Mouse (Mus musculus): ENCODE results near the gene Tspan10. TPM values are rescaled to one million over a fixed set of nuclear protein-coding genes. Genes with fewer than 3 reads are reported as not detected.

The Tspan10 gene
- polyA plus RNA-seq, 1 experiment, result not detected

DNA sequence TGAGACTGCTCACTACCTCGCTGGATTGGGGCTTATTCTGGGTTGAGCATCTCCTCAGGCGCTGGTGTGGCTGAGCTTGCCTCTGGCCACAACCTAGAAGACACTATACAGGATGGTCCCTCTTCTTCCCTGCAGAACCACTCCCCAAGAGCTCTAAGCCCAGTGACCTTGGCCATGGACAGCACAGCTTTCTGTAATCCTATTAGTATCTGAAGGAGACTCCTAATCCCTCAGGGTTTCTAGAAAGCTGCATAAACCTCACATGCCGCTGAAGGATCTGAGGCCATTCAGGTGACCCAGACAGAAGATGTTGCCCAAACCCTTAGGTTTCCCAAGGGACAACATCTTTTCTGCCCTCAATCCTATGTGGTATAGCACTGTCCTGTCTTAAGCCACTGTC is 9.8 kb downstream of the Tspan10 start:
- H3K4me1 ChIP-seq, result peaks cover 41% of the 10 kb centered on the region
- no peak for TF ChIP-seq GATA1 (IDR thresholded peaks at IDR 0.05; ENCODE audit: borderline replicate concordance, low read length)
- no peak for TF ChIP-seq FLI1 (IDR thresholded peaks at IDR 0.05; ENCODE audit: low read length)

GRCm38 (mm10) chr11:120453306-120453705 is 10.9 kb downstream of the Tspan10 start, which contains the start of gene Pde6g:
Pde6g (minus strand) TSS chr11:120453500.
- Histone ChIP-seq H3K9me3 (no peaks in the 10 kb centered on the region), H3K27me3 (replicated peaks) (peaks cover 8% of the 10 kb centered on the region), H3K4me3 (replicated peaks) (no peak within 1 kb of the TSS), H3K4me1 (peaks cover 40% of the 10 kb centered on the region), H3K36me3 (replicated peaks; ENCODE audit: low read length) (peaks cover 23% of the 10 kb centered on the region)
- TF ChIP-seq FLI1 (IDR thresholded peaks at IDR 0.05; ENCODE audit: low read length) (no peak), GATA1 (IDR thresholded peaks at IDR 0.05; ENCODE audit: borderline replicate concordance, low read length) (no peak)

More for the DNA sequence above, 9.8 kb downstream of the Tspan10 start:
- H3K9me3 ChIP-seq, result no peaks in the 10 kb centered on the region
- H3K36me3 ChIP-seq (replicated peaks; ENCODE audit: low read length), result peaks cover 23% of the 10 kb centered on the region
- H3K4me3 ChIP-seq (replicated peaks), result no peak overlapping the region
- H3K27me3 ChIP-seq (replicated peaks), result peaks cover 11% of the 10 kb centered on the region

GRCm38 (mm10) chr11:120454965-120455364 is 12.5 kb downstream of the Tspan10 start:
- peaks cover 8% of the 10 kb centered on the region for H3K27me3 ChIP-seq (replicated peaks)
- peaks cover 31% of the 10 kb centered on the region for H3K36me3 ChIP-seq (replicated peaks; ENCODE audit: low read length)
- H3K4me3 ChIP-seq (replicated peaks), result no peak overlapping the region
- TF ChIP-seq GATA1 (IDR thresholded peaks at IDR 0.05; ENCODE audit: borderline replicate concordance, low read length) (no peak), FLI1 (IDR thresholded peaks at IDR 0.05; ENCODE audit: low read length) (no peak)
- H3K9me3 ChIP-seq, result no peaks in the 10 kb centered on the region
- peaks cover 52% of the 10 kb centered on the region for H3K4me1 ChIP-seq

- Histone ChIP-seq H3K27me3 (replicated peaks) (peaks cover 5% of the 10 kb centered on the region), H3K9me3 (no peaks in the 10 kb centered on the region), H3K4me1 (peaks cover 54% of the 10 kb centered on the region), H3K4me3 (replicated peaks) (no peak overlapping the region), H3K36me3 (replicated peaks; ENCODE audit: low read length) (peaks cover 34% of the 10 kb centered on the region)
- no peak for TF ChIP-seq FLI1 (IDR thresholded peaks at IDR 0.05; ENCODE audit: low read length)
- no peak for TF ChIP-seq GATA1 (IDR thresholded peaks at IDR 0.05; ENCODE audit: borderline replicate concordance, low read length)
These were observed 13.0 kb downstream of the Tspan10 start for GRCm38 (mm10) chr11:120455413-120455812.

GRCm38 (mm10) chr11:120457370-120457769 is 14.9 kb downstream of the Tspan10 start:
- no peaks in the 10 kb centered on the region for H3K9me3 ChIP-seq
- peak overlapping the region; percentile 94 for H3K4me3 ChIP-seq (replicated peaks)
- peaks cover 58% of the 10 kb centered on the region for H3K4me1 ChIP-seq
- no peaks in the 10 kb centered on the region for H3K27me3 ChIP-seq (replicated peaks)
- peaks cover 53% of the 10 kb centered on the region for H3K36me3 ChIP-seq (replicated peaks; ENCODE audit: low read length)
- no peak for TF ChIP-seq FLI1 (IDR thresholded peaks at IDR 0.05; ENCODE audit: low read length)
- TF ChIP-seq GATA1 (IDR thresholded peaks at IDR 0.05; ENCODE audit: borderline replicate concordance, low read length), result no peak

DNA sequence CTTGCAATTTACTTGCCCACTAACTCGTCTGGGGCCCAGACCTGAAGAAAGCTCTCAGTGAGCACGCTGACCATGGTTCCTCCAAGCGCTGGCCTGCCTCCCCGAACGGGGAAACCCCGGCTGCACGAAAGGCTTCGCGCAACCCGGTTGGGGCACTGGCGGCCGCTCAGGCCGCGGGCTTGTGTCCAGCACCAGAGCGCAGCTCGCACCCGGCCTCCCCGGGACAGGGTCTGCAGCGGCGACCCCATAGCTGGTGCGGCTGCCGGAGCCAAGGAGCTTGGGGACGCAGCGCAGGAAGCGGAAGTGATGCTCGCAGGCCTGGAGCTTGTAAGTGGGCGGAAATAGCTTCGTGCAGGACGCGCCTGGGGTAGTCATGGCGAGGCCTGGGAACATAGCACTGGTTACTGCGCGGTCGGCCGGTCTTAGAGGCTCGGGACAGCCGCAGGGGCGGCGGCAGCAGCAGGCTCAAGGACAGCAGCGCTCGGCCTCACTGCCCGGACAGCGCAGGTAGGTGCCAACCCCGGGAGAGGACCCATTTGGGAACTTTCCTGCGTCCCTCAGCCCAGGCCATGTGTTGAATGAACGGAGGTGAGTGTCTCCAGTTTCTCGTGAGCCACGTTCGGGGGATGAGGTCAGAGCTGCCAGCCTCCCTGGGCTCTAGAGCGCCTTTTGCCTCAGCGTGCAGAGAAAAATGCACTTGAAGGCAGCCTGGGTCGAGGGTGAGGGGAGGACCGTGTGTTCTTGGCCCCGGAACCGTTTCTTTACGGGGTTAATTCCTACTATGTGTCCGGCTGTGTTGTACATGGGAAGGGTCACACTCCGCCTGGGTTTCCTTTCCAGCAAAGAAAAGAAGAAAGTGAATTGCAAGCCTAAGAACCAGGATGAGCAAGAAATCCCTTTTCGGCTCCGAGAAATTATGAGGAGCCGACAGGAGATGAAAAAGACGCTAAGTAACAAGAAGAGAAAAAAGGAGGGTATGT is 15.6 kb downstream of the Tspan10 start, which contains the start of the genes Oxld1 and Ccdc137:
Gene Oxld1 (minus strand): TSS at position 297 of the 980 bp plus-strand sequence.
Gene Ccdc137 (plus strand): TSS at position 344 of the 980 bp plus-strand sequence.
- H3K36me3 ChIP-seq (replicated peaks; ENCODE audit: low read length), result peaks cover 58% of the 10 kb centered on the region
- H3K27me3 ChIP-seq (replicated peaks), result no peaks in the 10 kb centered on the region
- no peaks in the 10 kb centered on the region for H3K9me3 ChIP-seq
- H3K4me3 ChIP-seq (replicated peaks), result peak within 1 kb of the TSS; percentile 94
- TF ChIP-seq FLI1 (IDR thresholded peaks at IDR 0.05; ENCODE audit: low read length) (no peak; the same call in 1 of the 2 replicates), GATA1 (IDR thresholded peaks at IDR 0.05; ENCODE audit: borderline replicate concordance, low read length) (no peak)
- H3K4me1 ChIP-seq, result peaks cover 55% of the 10 kb centered on the region

DNA sequence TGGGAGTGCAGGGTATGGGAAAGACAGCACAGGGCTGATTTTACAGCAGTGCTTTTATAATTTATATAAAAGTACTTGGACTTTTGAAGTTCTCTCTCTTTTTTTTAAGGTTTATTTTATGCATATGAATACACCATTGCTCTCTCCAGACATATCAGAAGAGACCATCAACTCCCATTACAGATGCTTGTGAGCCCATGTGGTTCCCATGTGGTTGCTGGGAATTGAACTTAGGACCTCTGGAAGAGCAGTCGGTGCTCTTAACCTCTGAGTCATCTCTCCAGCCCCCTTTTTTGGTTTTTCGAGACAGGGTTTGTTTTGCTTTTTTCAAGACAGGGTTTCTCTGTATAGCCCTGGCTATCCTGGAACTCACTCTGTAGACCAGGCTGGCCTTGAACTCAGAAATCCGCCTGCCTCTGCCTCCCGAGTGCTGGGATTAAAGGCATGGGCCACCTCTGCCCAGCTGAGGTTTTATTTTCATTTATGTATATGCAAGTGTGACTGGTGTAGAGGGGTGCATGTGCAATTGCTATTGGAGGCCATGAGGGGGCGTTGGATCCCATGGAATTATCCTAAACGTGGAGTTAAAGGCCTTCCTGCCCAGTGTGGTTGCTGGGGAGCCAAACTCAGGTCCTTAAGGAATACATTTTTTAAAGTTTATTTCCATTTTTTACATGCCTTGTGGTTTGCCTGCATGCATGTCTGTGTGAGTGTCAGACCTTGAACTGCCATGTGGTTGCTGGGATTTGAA is 16.6 kb downstream of the Tspan10 start:
- TF ChIP-seq GATA1 (IDR thresholded peaks at IDR 0.05; ENCODE audit: borderline replicate concordance, low read length) (no peak), FLI1 (IDR thresholded peaks at IDR 0.05; ENCODE audit: low read length) (no peak)
- peaks cover 68% of the 10 kb centered on the region for H3K36me3 ChIP-seq (replicated peaks; ENCODE audit: low read length)
- peaks cover 47% of the 10 kb centered on the region for H3K4me1 ChIP-seq
- peak overlapping the region; percentile 94 for H3K4me3 ChIP-seq (replicated peaks)
- H3K9me3 ChIP-seq, result no peaks in the 10 kb centered on the region
- no peaks in the 10 kb centered on the region for H3K27me3 ChIP-seq (replicated peaks)

GRCm38 (mm10) chr11:120463536-120463935 is 21.1 kb downstream of the Tspan10 start:
- Histone ChIP-seq H3K27me3 (replicated peaks) (no peaks in the 10 kb centered on the region), H3K4me1 (peaks cover 44% of the 10 kb centered on the region), H3K36me3 (replicated peaks; ENCODE audit: low read length) (peaks cover 64% of the 10 kb centered on the region), H3K4me3 (replicated peaks) (no peak overlapping the region), H3K9me3 (no peaks in the 10 kb centered on the region)
- no peak for TF ChIP-seq FLI1 (IDR thresholded peaks at IDR 0.05; ENCODE audit: low read length)
- no peak for TF ChIP-seq GATA1 (IDR thresholded peaks at IDR 0.05; ENCODE audit: borderline replicate concordance, low read length)

DNA sequence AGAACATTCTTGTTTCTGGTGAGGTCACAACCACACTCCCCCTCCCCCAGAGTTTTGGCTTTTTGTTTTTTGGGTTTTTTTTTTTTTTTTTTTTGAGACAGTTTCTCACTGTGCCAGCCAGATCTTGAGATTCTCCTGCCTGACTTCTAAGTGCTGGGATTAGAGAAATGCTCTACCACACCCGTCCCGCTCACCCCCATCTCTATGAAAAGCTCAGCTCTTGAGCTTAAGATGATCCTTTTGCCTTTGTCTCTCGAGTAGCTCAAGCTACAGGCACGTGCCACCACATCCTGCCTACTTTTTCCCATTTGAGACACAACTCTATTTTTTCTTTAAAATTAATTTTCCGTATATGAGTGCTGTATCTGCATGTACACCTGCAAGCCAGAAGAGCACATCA is 21.9 kb downstream of the Tspan10 start:
- TF ChIP-seq GATA1 (IDR thresholded peaks at IDR 0.05; ENCODE audit: borderline replicate concordance, low read length), result no peak
- no peak for TF ChIP-seq FLI1 (IDR thresholded peaks at IDR 0.05; ENCODE audit: low read length)
- Histone ChIP-seq H3K36me3 (replicated peaks; ENCODE audit: low read length) (peaks cover 70% of the 10 kb centered on the region), H3K4me1 (peaks cover 44% of the 10 kb centered on the region), H3K27me3 (replicated peaks) (no peaks in the 10 kb centered on the region), H3K9me3 (no peaks in the 10 kb centered on the region), H3K4me3 (replicated peaks) (no peak overlapping the region)

Measured in megakaryocyte, embryonic 14.5 days (primary cell).